ENCODE assay signal across 8 mouse cellular contexts in genomic region chr7:46918678-46919371, GRCm38 (mm10). TPM values are rescaled to one million over a fixed set of nuclear protein-coding genes. Genes with fewer than 3 reads are reported as not detected.
DNase-seq lines count a peak whose midpoint lies in the region; ATAC-seq and TF ChIP-seq lines count a peak whose summit lies in the region.

No protein-coding gene starts in this region.

- peak overlapping the region; percentile 99 for H3K27ac ChIP-seq in heart, adult 2 months
- peak overlapping the region; percentile 98 for H3K27ac ChIP-seq in embryonic facial prominence, embryonic 15.5 days (replicated peaks)
- H3K27ac ChIP-seq in limb, embryonic 12.5 days = no peak overlapping the region
- H3K27ac ChIP-seq in olfactory bulb, adult 2 months (ENCODE audit: insufficient read depth, low read depth, low read length) = no peak overlapping the region

- H3K36me3 ChIP-seq in heart, adult 2 months (ENCODE audit: control insufficient read depth, insufficient read depth, low read length) = peaks cover 3% of the 10 kb centered on the region; the same call in 1 of the 2 replicates
- H3K36me3 ChIP-seq in embryonic facial prominence, embryonic 15.5 days = peaks cover 4% of the 10 kb centered on the region; the same call in 1 of the 2 replicates
- H3K36me3 ChIP-seq in limb, embryonic 12.5 days = peaks cover 29% of the 10 kb centered on the region

- DNase-seq in heart, adult 2 months = no peak
- DNase-seq in heart, adult 9 months (ENCODE audit: low spot score in 2 of 2) = no peak
- peak; percentile 26 for DNase-seq in CD4-positive helper T cell, adult 2 months (ENCODE audit: low read depth, low spot score)
- no peak for DNase-seq in urinary bladder, postnatal 25 days (ENCODE audit: low spot score)

- H3K27me3 ChIP-seq in heart, adult 2 months (ENCODE audit: control insufficient read depth, insufficient read depth, low read length) = no peaks in the 10 kb centered on the region
- no peaks in the 10 kb centered on the region for H3K27me3 ChIP-seq in embryonic facial prominence, embryonic 15.5 days
- H3K27me3 ChIP-seq in limb, embryonic 12.5 days = no peaks in the 10 kb centered on the region

- peaks cover 5% of the 10 kb centered on the region for H3K4me1 ChIP-seq in heart, adult 2 months (ENCODE audit: control insufficient read depth, insufficient read depth, low read length)
- H3K4me1 ChIP-seq in embryonic facial prominence, embryonic 15.5 days = peaks cover 22% of the 10 kb centered on the region
- H3K4me1 ChIP-seq in limb, embryonic 12.5 days (replicated peaks) = peaks cover 16% of the 10 kb centered on the region
- H3K4me1 ChIP-seq in olfactory bulb, adult 2 months (ENCODE audit: control insufficient read depth, insufficient read depth, low read length) = no peaks in the 10 kb centered on the region

- TF ChIP-seq CTCF in heart, adult 2 months (IDR thresholded peaks at IDR 0.05) = no peak
- no peak for TF ChIP-seq CTCF in olfactory bulb, adult 2 months (IDR thresholded peaks at IDR 0.05; ENCODE audit: insufficient read depth, low read depth, low read length)

- H3K4me3 ChIP-seq in heart, adult 2 months = peak overlapping the region; percentile 88
- H3K4me3 ChIP-seq in embryonic facial prominence, embryonic 15.5 days (replicated peaks) = peak overlapping the region; percentile 95
- peak overlapping the region; percentile 91 for H3K4me3 ChIP-seq in limb, embryonic 12.5 days (replicated peaks)
- peak overlapping the region; percentile 94; the same call in 1 of the 2 replicates for H3K4me3 ChIP-seq in olfactory bulb, adult 2 months (ENCODE audit: insufficient read depth, low read depth, low read length)

- 6% methylated on average over 13 of the region's 13 CpGs for WGBS in heart, adult 2 months
- 11% methylated on average over 13 of the region's 13 CpGs for WGBS in embryonic facial prominence, embryonic 15.5 days
- WGBS in limb, embryonic 12.5 days = 18% methylated on average over 13 of the region's 13 CpGs
- 15% methylated on average over 13 of the region's 13 CpGs for WGBS in olfactory bulb, adult 2 months

- H3K9me3 ChIP-seq in embryonic facial prominence, embryonic 15.5 days (replicated peaks) = no peaks in the 10 kb centered on the region
- no peaks in the 10 kb centered on the region for H3K9me3 ChIP-seq in limb, embryonic 12.5 days

- H3K4me2 ChIP-seq in embryonic facial prominence, embryonic 15.5 days (replicated peaks) = peak overlapping the region; percentile 60
- H3K4me2 ChIP-seq in limb, embryonic 12.5 days = peak overlapping the region; percentile 66

- TF ChIP-seq POLR2A in heart, adult 2 months (IDR thresholded peaks at IDR 0.05; ENCODE audit: insufficient read depth, low read depth, low read length) = no peak
- no peak for TF ChIP-seq POLR2A in olfactory bulb, adult 2 months (IDR thresholded peaks at IDR 0.05; ENCODE audit: insufficient read depth, low read depth, low read length)

- TF ChIP-seq EP300 in heart, adult 2 months (IDR thresholded peaks at IDR 0.05; ENCODE audit: insufficient read depth, low read depth, low read length) = no peak

- no peak overlapping the region for H3K9ac ChIP-seq in heart, adult 2 months (ENCODE audit: low read depth, low read length)
- H3K9ac ChIP-seq in embryonic facial prominence, embryonic 15.5 days = peak overlapping the region; percentile 94
- peak overlapping the region; percentile 95 for H3K9ac ChIP-seq in limb, embryonic 12.5 days (replicated peaks)

- 0 out of 2 replicates have a peak, but pooled peaks cover 2% of the 10 kb centered on the region for H3K79me2 ChIP-seq in heart, adult 2 months (replicated peaks; ENCODE audit: control insufficient read depth, insufficient read depth, low read length)

- ATAC-seq in embryonic facial prominence, embryonic 15.5 days (ENCODE audit: insufficient number of reproducible peaks, low FRiP score, low TSS enrichment, low read depth) = no peak
- no peak for ATAC-seq in limb, embryonic 12.5 days (ENCODE audit: insufficient number of reproducible peaks, insufficient read depth, low FRiP score, low TSS enrichment, low read depth)
- ATAC-seq in cerebellum, adult (ENCODE audit: insufficient number of reproducible peaks, low FRiP score, low TSS enrichment) = no peak

- intact Hi-C loops in heart, adult 2 months (cut with DNase I) = loop anchor here (2.0 to 10.0 kb wide), 4 partner anchors 38 to 204 kb away; partner anchors contain the start of genes Gtf2h1, Hps5, Saa3 and Saal1

RNA-seq across cellular contexts. Expression of gene Tsg101, which starts 0.9 kb away (rescaled TPM):
- total RNA-seq in heart, adult 2 months (2021) = 10 to 100 TPM; 56.5 to 62.5 TPM
- polyA plus RNA-seq in heart, adult 2 months (2012; rRNA removed) = 64.3 and 97.0 TPM in 2 replicates
- polyA plus RNA-seq in embryonic facial prominence, embryonic 15.5 days (2015; fragmentation: Nextera tagmentation; extraction: Ambion mirVana) = 175 and 193 TPM in 2 replicates
- 221 and 230 TPM in 2 replicates for polyA plus RNA-seq in limb, embryonic 12.5 days (2016; fragmentation: Nextera tagmentation; extraction: Ambion mirVana)
- 352 and 596 TPM in 2 replicates for polyA plus RNA-seq in olfactory bulb, adult 2 months (2012; ENCODE audit: insufficient read depth, insufficient read length, low replicate concordance, missing spikeins)

RNA-seq across cellular contexts. Expression of gene Uevld, which starts 39.5 kb away (rescaled TPM):
- total RNA-seq in heart, adult 2 months (2021) = 10 to 100 TPM in 1 of 2 experiments, 1 to 10 TPM in 1; 9.0 to 10.3 TPM
- polyA plus RNA-seq in heart, adult 2 months (2012; rRNA removed) = 2.9 and 5.0 TPM in 2 replicates
- 9.8 and 10.7 TPM in 2 replicates for polyA plus RNA-seq in embryonic facial prominence, embryonic 15.5 days (2015; fragmentation: Nextera tagmentation; extraction: Ambion mirVana)
- 11.6 and 12.1 TPM in 2 replicates for polyA plus RNA-seq in limb, embryonic 12.5 days (2016; fragmentation: Nextera tagmentation; extraction: Ambion mirVana)
- not detected in 2 replicates for polyA plus RNA-seq in olfactory bulb, adult 2 months (2012; ENCODE audit: insufficient read depth, insufficient read length, low replicate concordance, missing spikeins)

RNA-seq across cellular contexts. Expression of gene Ldhc, which starts 57.8 kb away (rescaled TPM):
- not detected for total RNA-seq in heart, adult 2 months (2021)
- polyA plus RNA-seq in heart, adult 2 months (2012; rRNA removed) = 1.1 and 2.3 TPM in 2 replicates
- 0.35 TPM in 1 of 2 replicates, not detected in the other for polyA plus RNA-seq in embryonic facial prominence, embryonic 15.5 days (2015; fragmentation: Nextera tagmentation; extraction: Ambion mirVana)
- polyA plus RNA-seq in limb, embryonic 12.5 days (2016; fragmentation: Nextera tagmentation; extraction: Ambion mirVana) = 0.27 TPM in 1 of 2 replicates, not detected in the other
- not detected in 2 replicates for polyA plus RNA-seq in olfactory bulb, adult 2 months (2012; ENCODE audit: insufficient read depth, insufficient read length, low replicate concordance, missing spikeins)

Comparison
In these comparisons a context has a peak if more than half of its experiments do, and no peak if none do; other contexts are left out.
1. H3K27ac ChIP-seq: peak in heart, adult 2 months (single experiment) and embryonic facial prominence, embryonic 15.5 days (single experiment); none in limb, embryonic 12.5 days (single experiment) and olfactory bulb, adult 2 months (single experiment).
2. Peak in every context shown above with its lines, with median percentiles within 50 percentile points of each other: H3K4me3 ChIP-seq.